Mouse (Mus musculus): ENCODE results near the gene 2900011O08Rik.
"Not testable (repeated sequence)": the region's sequence is repeated elsewhere in the genome, so short reads cannot be mapped to it uniquely, and the experiment has no call there.

The 2900011O08Rik gene

GRCm38 (mm10) chr16:13986574-13987478, at the start of gene 2900011O08Rik, which contains the start of gene Ifitm7:
Gene 2900011O08Rik, plus strand, starts transcription at chr16:13986604.
Gene Ifitm7, minus strand, starts transcription at chr16:13986888.
- peak; percentile 58 for DNase-seq (ENCODE audit: low spot score)

- DNase-seq (ENCODE audit: low spot score) = peak; percentile 79
Measured at GRCm38 (mm10) chr16:13940139-13940846, 46.1 kb upstream of the 2900011O08Rik start.

GRCm38 (mm10) chr16:13940847-13941395, 45.5 kb upstream of the 2900011O08Rik start:
- DNase-seq (ENCODE audit: low spot score) = no peak

- no peak for DNase-seq (ENCODE audit: low spot score)
Measured at GRCm38 (mm10) chr16:13944178-13944577, 42.2 kb upstream of the 2900011O08Rik start.

GRCm38 (mm10) chr16:13944752-13945151, 41.7 kb upstream of the 2900011O08Rik start:
- no peak for DNase-seq (ENCODE audit: low spot score)

GRCm38 (mm10) chr16:13945153-13945552, 41.3 kb upstream of the 2900011O08Rik start:
- no peak for DNase-seq (ENCODE audit: low spot score)

GRCm38 (mm10) chr16:13946306-13946705, 40.1 kb upstream of the 2900011O08Rik start:
- DNase-seq (ENCODE audit: low spot score) = no peak

- no peak for DNase-seq (ENCODE audit: low spot score)
Measured at GRCm38 (mm10) chr16:13951245-13951644, 35.2 kb upstream of the 2900011O08Rik start.

- no peak for DNase-seq (ENCODE audit: low spot score)
Measured at GRCm38 (mm10) chr16:13962053-13962452, 24.4 kb upstream of the 2900011O08Rik start.

- no peak for DNase-seq (ENCODE audit: low spot score)
Measured at GRCm38 (mm10) chr16:13969096-13969495, 17.3 kb upstream of the 2900011O08Rik start.

GRCm38 (mm10) chr16:13972051-13972450, 14.4 kb upstream of the 2900011O08Rik start:
- no peak for DNase-seq (ENCODE audit: low spot score)

GRCm38 (mm10) chr16:13976358-13976896, 10.0 kb upstream of the 2900011O08Rik start:
- DNase-seq (ENCODE audit: low spot score) = not testable (repeated sequence)

- DNase-seq (ENCODE audit: low spot score) = not testable (repeated sequence)
Measured at GRCm38 (mm10) chr16:13977026-13977425, 9.4 kb upstream of the 2900011O08Rik start.

- not testable (repeated sequence) for DNase-seq (ENCODE audit: low spot score)
Measured at GRCm38 (mm10) chr16:13981726-13982125, 4.7 kb upstream of the 2900011O08Rik start.

GRCm38 (mm10) chr16:13983161-13983560, 3.2 kb upstream of the 2900011O08Rik start:
- DNase-seq (ENCODE audit: low spot score) = no peak

GRCm38 (mm10) chr16:13986197-13986573, 219 bp upstream of the 2900011O08Rik start:
- no peak for DNase-seq (ENCODE audit: low spot score)

- DNase-seq (ENCODE audit: low spot score) = no peak
Measured at GRCm38 (mm10) chr16:13992518-13993248, 6.3 kb downstream of the 2900011O08Rik start.

- no peak for DNase-seq (ENCODE audit: low spot score)
Measured at GRCm38 (mm10) chr16:13994076-13994475, 7.7 kb downstream of the 2900011O08Rik start.

GRCm38 (mm10) chr16:13994502-13994901, 8.1 kb downstream of the 2900011O08Rik start:
- no peak for DNase-seq (ENCODE audit: low spot score)

GRCm38 (mm10) chr16:14003386-14004130, 17.2 kb downstream of the 2900011O08Rik start:
- no peak for DNase-seq (ENCODE audit: low spot score)

GRCm38 (mm10) chr16:14004170-14004569, 17.8 kb downstream of the 2900011O08Rik start:
- peak; percentile 50 for DNase-seq (ENCODE audit: low spot score)
